Mouse (Mus musculus) G1E (cell line): ENCODE measurements around the gene Dido1. TPM values are rescaled to one million over a fixed set of nuclear protein-coding genes. Genes with fewer than 3 reads are reported as not detected.
A peak's percentile ranks its signal among the peaks of the same experiment; 100 is the strongest.

Source experiments
- ATAC-seq: 2 replicates; pipeline ENCODE4 v1.8.0; 2016; ENCODE audit warnings: mild to moderate bottlenecking; ENCODE audit not compliant: insufficient number of reproducible peaks, poor library complexity, low FRiP score, severe bottlenecking; ENCODE audit errors: extremely low read depth
- DNase-seq: peaks from one replicate; pipeline ENCODE4 v3.0.0; 2012; ENCODE audit warnings: low spot score
- H3K27me3 ChIP-seq: 2 replicates; pipeline ENCODE4 v1.6.1; 2012; ENCODE audit warnings: mild to moderate bottlenecking, low read length, inconsistent platforms; ENCODE audit not compliant: insufficient read depth
- H3K36me3 ChIP-seq: replicated peaks from 2 replicates; pipeline ENCODE3; 2012; ENCODE audit warnings: mild to moderate bottlenecking, inconsistent platforms
- H3K4me1 ChIP-seq: 2 replicates; pipeline ENCODE4 v1.6.1; 2012; ENCODE audit warnings: low read depth, low read length, inconsistent platforms, mixed read lengths; ENCODE audit not compliant: insufficient read depth
- H3K4me3 ChIP-seq: 2 replicates; pipeline ENCODE4 v1.5.1; 2012; ENCODE audit warnings: low read depth, mild to moderate bottlenecking, inconsistent platforms, low read length, moderate library complexity, mixed read lengths
- H3K9me3 ChIP-seq: replicated peaks from 2 replicates; pipeline ENCODE4 v1.6.1; 2012; ENCODE audit warnings: inconsistent platforms
- CTCF ChIP-seq: IDR thresholded peaks from 2 replicates; pipeline ENCODE4 v1.5.1; 2012; ENCODE audit warnings: low read depth, low read length, inconsistent platforms, mixed read lengths
- GATA1 ChIP-seq: IDR thresholded peaks from 2 replicates; pipeline ENCODE4 v1.6.1; 2012; ENCODE audit warnings: borderline replicate concordance, low read length, inconsistent platforms, mixed read lengths
- GATA2 ChIP-seq: IDR thresholded peaks from 2 replicates; pipeline ENCODE4 v1.6.1; 2012; ENCODE audit warnings: low read depth, low read length, inconsistent platforms, borderline replicate concordance
- POLR2AphosphoS5 ChIP-seq: IDR thresholded peaks from 2 replicates; pipeline ENCODE4 v1.6.1; 2012; ENCODE audit warnings: low read depth, low read length, inconsistent platforms; ENCODE audit not compliant: insufficient replicate concordance
- TAL1 ChIP-seq: conservative IDR thresholded peaks from 2 replicates; pipeline ENCODE4 v1.6.1; 2012; ENCODE audit warnings: low read depth, low read length, inconsistent platforms, mixed read lengths
- polyA plus RNA-seq: library from polyadenylated mRNA; stranded (reverse); fragments of >175 nt; gene quantifications from 2 replicates; pipeline ENCODE4 v1.2.3, GENCODE M21; 2012
- total RNA-seq, 2 experiments: library from RNA; stranded (forward) in 1 of 2; stranded (reverse) in 1 of 2; fragments of 200-1000 nt in 1 of 2; fragments of >200 nt in 1 of 2; fragmentation: Nextera tagmentation in 1 of 2; gene quantifications; 2 replicates each; pipeline ENCODE4 v1.2.3; 2014 to 2017

Dido1 gene
- total and polyA plus RNA-seq, 3 experiments: 21.4 to 62.3 (median 57.3) TPM

DNA sequence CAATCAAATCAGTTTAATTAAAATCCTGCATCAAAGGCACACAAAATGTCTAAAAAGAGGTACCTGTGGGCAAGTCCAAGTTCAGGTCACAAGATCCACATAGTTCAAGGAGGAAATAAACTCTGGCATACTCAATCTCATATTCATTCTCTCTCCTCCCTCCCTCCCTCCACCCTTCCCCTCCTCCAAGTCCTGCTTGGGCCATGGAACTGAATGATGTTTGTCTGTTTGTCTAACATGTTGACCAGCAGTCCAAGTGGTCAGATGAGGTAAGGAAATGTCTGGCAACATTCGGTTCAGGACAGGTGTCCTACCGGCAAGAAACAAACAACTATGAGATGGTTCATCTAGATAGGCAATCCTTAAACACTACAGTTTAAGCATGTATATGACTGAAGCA is 33.1 kb downstream of the Dido1 start:
- TF ChIP-seq POLR2AphosphoS5: no peak; the same call in 1 of the 2 replicates
- no peak for TF ChIP-seq GATA1
- no peak for TF ChIP-seq TAL1
- no peak for TF ChIP-seq CTCF
- TF ChIP-seq GATA2: no peak
- no peak overlapping the region for H3K4me3 ChIP-seq

DNA sequence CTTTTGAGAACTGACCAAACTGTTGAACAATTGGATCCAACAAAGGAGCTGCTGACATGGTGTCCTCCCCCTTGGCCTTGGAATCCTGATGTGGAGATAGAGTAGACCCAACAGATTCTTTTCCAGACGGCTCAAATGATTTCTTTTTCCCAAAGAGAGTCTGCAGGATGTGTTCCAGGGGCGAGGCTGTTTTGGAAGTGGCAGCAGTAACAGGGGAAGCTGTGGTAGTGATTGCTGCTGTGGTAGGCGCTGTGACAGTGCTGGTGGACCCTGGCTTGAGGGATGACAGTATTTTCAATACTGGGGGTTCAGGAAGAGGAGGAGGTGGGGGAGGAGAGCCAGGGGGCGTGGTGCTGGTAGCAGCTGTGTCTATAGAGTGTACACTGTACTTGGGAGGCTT is 47.8 kb downstream of the Dido1 start:
- Histone ChIP-seq H3K27me3 (no peaks in the 10 kb centered on the region), H3K36me3 (peaks cover 79% of the 10 kb centered on the region)
- TF ChIP-seq TAL1 (no peak), CTCF (no peak), GATA2 (no peak), GATA1 (no peak), POLR2AphosphoS5 (no peak)

More for the DNA sequence above, 33.1 kb downstream of the Dido1 start:
- DNase-seq: no peak
- Histone ChIP-seq H3K4me1 (peaks cover 10% of the 10 kb centered on the region), H3K9me3 (no peaks in the 10 kb centered on the region), H3K27me3 (no peaks in the 10 kb centered on the region), H3K36me3 (peaks cover 95% of the 10 kb centered on the region)
- no peak for ATAC-seq

DNA sequence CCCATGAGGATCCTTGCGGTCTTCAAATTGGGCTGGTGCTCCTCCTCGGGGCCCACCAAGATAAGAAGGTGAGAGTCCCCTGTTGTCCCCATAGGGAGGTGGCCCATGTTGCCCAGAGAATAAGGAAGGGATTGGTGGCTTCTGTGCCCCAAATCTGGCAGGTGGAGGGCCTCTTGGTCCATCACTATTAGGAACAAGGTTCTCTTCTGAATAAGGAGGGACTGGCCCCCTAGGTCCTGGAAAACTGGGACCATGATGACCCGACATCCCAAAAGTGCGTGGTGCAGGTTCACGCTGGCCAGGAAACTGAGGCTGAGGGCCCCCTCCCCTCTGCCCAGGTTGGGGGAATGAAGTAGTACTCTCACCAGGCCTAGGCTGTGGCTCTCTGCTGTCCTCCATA is 49.3 kb downstream of the Dido1 start:
- Histone ChIP-seq H3K36me3 (peaks cover 64% of the 10 kb centered on the region), H3K9me3 (no peaks in the 10 kb centered on the region)
- no peak for ATAC-seq

More for the DNA sequence above, 47.8 kb downstream of the Dido1 start:
- no peaks in the 10 kb centered on the region for H3K9me3 ChIP-seq
- no peak for DNase-seq
- H3K4me1 ChIP-seq: 0 out of 2 replicates have a peak, but pooled peaks cover 2% of the 10 kb centered on the region
- ATAC-seq: no peak
- no peak overlapping the region for H3K4me3 ChIP-seq

DNA sequence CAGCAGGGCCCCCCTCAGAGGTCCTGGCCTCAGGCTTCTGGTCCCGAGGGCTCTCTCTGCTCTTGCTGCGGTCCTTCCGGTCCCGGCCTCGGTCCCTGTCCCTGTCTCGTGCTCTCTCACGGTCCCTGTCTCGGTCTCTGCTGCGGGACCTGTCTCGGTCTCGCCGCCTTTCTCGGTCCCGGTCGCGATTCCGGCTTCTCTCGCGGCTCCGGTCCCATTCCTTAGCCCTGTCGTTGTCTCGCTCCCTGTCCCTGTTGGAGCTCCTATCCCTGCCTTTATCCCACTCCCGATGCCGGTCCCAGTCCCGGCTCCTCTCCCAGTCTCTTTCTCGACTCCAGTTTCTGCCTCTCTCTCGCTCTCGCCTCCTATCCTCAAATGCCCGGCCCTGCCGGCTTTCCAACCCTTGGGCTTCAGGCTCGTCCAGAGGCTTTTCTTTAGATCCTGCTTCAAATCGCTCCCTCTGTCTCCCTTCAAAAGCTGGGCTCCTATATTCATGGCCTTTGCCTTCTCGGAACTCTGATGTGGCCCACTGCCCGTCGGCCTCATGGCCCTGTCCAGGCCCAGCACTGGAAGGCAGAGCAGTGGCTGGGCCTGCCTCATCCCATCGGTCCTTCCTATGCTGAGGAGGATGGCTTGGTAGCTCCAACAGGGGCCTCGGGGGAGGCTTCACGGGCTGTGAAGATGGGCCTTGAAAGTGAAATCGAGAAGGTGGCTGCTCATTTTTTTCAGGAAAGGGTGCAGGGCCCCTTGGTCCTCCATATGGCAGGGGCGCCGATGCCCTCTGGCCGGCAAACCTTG is 50.2 kb downstream of the Dido1 start:
- no peak for DNase-seq
- no peak for TF ChIP-seq GATA1
- no peak for TF ChIP-seq CTCF
- no peak for TF ChIP-seq GATA2
- TF ChIP-seq TAL1: no peak
- no peak for TF ChIP-seq POLR2AphosphoS5
- ATAC-seq: no peak
- no peaks in the 10 kb centered on the region for H3K9me3 ChIP-seq
- no peak overlapping the region; the same call in 1 of the 2 replicates for H3K4me3 ChIP-seq
- peaks cover 5% of the 10 kb centered on the region; the same call in 1 of the 2 replicates for H3K4me1 ChIP-seq
- peaks cover 55% of the 10 kb centered on the region for H3K36me3 ChIP-seq
- H3K27me3 ChIP-seq: peaks cover 8% of the 10 kb centered on the region; the same call in 1 of the 2 replicates

More for the DNA sequence above, 49.3 kb downstream of the Dido1 start:
- Histone ChIP-seq H3K4me1 (peaks cover 2% of the 10 kb centered on the region; the same call in 1 of the 2 replicates), H3K4me3 (no peak overlapping the region), H3K27me3 (no peaks in the 10 kb centered on the region)
- no peak for DNase-seq
- no peak for TF ChIP-seq GATA1
- TF ChIP-seq GATA2: no peak
- TF ChIP-seq TAL1: no peak
- no peak for TF ChIP-seq POLR2AphosphoS5
- TF ChIP-seq CTCF: no peak

DNA sequence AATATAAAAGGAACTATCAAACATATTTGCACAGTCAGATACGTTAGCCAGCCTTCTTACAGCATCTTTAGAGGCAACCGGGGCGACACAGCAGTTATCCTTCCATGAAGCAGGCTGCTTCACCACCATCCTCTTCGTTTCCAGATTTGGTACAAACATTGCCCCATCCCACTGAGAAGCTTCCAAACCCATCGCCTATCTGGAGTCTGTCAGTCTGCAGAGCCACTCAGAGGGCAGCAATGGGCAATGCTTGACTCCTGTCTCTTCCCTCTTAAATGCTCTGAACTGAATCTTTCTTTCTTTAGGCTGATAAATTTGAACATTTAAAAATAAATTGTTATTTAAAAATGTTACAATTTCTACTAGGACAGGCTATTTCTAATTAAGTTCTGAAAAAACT is 51.4 kb downstream of the Dido1 start:
- Histone ChIP-seq H3K27me3 (peaks cover 14% of the 10 kb centered on the region; the same call in 1 of the 2 replicates), H3K4me3 (no peak overlapping the region), H3K36me3 (peaks cover 47% of the 10 kb centered on the region), H3K4me1 (peaks cover 5% of the 10 kb centered on the region; the same call in 1 of the 2 replicates), H3K9me3 (no peaks in the 10 kb centered on the region)
- DNase-seq: no peak
- TF ChIP-seq TAL1: no peak
- no peak for TF ChIP-seq CTCF
- TF ChIP-seq GATA1: no peak
- no peak for TF ChIP-seq POLR2AphosphoS5
- no peak for TF ChIP-seq GATA2
- ATAC-seq: no peak

DNA sequence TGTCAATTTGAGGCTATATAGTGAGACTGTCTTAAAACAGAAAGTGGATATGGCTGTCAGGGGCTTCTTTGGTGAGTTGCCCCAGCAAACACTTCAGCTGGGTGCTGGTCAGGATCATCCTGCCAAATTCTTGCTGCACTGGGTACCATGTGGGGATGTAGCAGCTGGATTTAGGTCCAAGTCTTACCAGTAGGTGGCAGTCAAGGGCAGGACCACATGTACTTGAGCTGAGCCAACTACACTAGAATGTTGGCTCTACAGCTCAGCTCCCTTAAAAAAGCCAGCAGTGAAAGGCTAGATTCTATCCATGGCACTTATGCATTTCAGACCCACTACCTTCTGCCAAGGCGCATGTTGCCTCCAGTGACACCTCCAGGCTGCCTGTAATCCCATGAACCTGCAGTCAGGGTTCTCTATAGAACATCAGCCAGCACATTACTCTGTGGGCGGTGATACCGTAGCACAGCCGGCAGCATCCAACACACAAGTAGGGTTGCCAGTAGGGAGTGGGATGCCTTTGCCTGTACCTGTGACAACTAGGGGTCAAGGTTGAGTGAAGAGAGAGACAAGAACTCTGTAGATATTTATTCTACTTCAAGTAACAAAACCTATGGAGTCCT is 52.3 kb downstream of the Dido1 start:
- ATAC-seq: peak; percentile 38; the same call in 1 of the 2 replicates
- H3K4me3 ChIP-seq: no peak overlapping the region
- TF ChIP-seq CTCF (peak; percentile 72), TAL1 (no peak)
- H3K36me3 ChIP-seq: peaks cover 41% of the 10 kb centered on the region
- peaks cover 5% of the 10 kb centered on the region; the same call in 1 of the 2 replicates for H3K4me1 ChIP-seq
- no peaks in the 10 kb centered on the region for H3K9me3 ChIP-seq
- H3K27me3 ChIP-seq: peaks cover 16% of the 10 kb centered on the region
- peak; percentile 79 for DNase-seq
